Mouse (Mus musculus) mouse embryonic stem cell (cell line): ENCODE results near the gene Ptprg.

Experiments used
- in situ Hi-C, 2 experiments: fragments of 300-500 bp; cut with MboI; formaldehyde crosslinking; loops; 1 replicate in 1 of 2; 3 replicates in 1 of 2; pipeline ENCODE4 v1.14.3; 2019 to 2020; ENCODE audit warnings: low sequenced_read_pairs in 2 of 2, low pct_unique_long_range_greater_than_20kb in 1 of 2, mixed read lengths in 1 of 2; ENCODE audit not compliant: unreplicated experiment in 1 of 2

Ptprg gene

DNA sequence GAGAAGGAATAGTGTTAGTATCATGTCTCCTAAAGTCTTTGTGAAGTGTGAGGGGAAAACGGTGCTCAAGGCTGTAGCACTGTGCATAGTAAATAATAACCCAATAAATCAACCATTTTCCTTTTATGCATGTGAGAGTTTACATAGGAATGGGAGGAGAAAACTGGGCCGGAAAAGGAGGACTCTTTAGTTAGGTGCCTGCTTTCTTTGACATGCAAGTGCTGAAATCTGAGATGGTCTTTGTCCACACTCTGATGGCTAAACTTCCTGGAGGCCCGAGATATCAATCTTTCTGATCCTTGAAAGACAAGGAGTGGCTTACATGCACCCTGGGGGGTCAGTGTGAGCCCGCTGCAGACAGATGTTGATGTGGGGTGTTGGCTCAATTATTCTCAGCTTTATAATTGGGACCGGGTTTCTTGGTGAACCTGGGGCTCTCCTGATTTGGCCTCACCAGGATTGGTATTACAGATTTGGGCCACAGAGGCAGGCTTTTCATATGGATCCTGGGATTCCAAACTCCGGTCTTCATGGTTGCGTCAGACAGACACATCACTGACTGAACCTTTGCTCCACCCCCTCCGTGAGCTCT, 7.4 kb downstream of the Ptprg start:
- in situ Hi-C loops = loop anchor here (25.0 kb wide), 3 partner anchors 427 to 577 kb away; no protein-coding TSS in a partner anchor

DNA sequence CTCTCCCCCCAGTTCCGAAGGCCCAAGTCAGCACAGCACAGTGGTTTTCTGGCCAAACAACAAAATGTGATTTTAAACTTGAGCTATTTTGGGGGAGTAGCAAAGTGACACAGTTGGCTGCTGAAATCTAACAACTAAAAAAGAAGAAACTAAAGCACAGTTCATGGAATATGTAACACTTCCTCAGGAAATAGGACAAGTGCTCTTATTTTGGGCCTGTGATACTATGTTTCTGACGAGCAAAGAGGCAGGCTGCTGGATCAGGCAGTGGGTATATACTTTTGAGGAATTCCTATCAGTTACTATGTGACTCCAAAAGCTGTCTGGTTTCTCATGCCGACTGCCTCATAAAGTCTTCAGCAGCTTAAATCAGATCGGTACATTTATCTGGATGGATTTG, 8.1 kb downstream of the Ptprg start:
- in situ Hi-C loops = loop anchor here (25.0 kb wide), 3 partner anchors 426 to 576 kb away; no protein-coding TSS in a partner anchor

DNA sequence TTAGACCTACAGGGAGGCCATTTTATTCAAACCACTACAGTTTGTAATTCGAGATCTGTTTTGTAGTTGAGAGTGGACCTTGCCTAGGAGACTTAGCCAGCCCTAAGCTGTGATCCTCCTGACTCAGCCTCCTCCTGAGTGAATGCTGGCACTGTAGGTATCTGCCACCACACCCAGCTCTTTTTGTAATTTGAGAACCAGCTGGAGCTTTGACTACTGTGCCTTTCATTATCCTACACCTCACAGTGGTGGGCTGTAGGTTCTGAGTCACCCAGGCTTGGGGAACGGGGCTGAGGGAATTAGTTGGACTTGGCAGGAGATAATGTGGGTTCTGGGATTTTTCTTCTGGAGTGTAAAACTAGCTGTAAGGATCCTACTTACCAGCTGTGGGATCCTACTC, 9.5 kb downstream of the Ptprg start:
- in situ Hi-C loops = loop anchor here (25.0 kb wide), 3 partner anchors 424 to 574 kb away; no protein-coding TSS in a partner anchor

DNA sequence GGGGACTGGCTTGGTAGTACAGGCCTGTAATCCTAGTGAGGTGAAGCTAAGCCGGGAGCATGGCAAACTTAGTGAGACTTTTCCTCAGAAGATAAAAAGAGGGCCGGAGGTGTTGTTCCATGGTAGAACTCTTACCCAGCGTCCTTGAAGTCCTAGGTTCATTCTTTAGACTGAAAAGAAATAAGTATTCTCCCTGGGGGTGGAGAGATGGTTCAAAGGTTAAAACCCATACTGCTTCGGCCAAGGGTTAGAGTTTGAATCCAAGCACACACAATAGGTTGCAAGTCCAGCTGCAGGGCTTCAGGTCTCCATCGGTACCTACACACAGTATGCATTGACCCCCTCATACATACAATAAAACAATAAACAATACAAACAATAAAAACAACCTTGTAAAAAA, 10.3 kb downstream of the Ptprg start:
- in situ Hi-C loops = loop anchor here (25.0 kb wide), 3 partner anchors 424 to 574 kb away; no protein-coding TSS in a partner anchor

DNA sequence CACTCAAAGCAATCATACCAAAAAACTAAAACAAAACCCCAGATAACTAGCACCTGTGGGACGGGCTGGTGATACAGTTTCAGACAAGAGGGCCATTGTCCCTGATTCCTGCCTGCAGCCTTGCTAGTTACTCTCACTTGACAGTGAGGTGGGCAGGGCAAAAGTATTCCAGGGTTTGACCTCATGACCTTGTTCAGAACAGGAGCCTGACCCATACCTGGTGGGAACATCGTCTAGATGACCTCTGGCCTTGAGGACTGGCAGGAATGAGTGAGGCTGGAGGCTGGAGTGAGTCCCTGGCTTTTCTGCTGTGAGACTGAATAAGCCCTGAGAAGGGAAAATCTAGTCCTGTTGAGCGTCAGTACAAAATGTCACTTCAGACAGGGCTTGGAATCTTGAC, 11.1 kb downstream of the Ptprg start:
- in situ Hi-C loops = loop anchor here (25.0 kb wide), 3 partner anchors 423 to 573 kb away; no protein-coding TSS in a partner anchor

DNA sequence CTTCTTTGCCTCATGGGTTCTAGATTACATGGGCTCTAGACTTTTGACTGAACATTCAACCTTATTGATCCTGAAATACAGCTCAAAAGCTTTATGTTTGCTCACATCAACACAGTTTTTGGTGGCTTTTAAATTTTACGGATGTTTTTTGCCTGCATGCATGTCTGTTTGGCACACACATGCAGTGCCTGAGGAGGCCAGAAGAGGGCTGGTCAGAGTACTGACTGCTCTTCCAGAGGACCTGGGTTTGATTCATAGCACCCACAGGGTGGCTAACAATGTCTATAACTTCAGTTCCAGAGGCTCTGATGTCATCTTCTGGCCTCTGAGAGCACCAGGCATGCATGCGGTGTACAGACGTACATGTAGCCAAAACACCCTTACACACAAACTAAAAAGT, 12.0 kb downstream of the Ptprg start:
- in situ Hi-C loops = loop anchor here (25.0 kb wide), 3 partner anchors 422 to 572 kb away; no protein-coding TSS in a partner anchor

DNA sequence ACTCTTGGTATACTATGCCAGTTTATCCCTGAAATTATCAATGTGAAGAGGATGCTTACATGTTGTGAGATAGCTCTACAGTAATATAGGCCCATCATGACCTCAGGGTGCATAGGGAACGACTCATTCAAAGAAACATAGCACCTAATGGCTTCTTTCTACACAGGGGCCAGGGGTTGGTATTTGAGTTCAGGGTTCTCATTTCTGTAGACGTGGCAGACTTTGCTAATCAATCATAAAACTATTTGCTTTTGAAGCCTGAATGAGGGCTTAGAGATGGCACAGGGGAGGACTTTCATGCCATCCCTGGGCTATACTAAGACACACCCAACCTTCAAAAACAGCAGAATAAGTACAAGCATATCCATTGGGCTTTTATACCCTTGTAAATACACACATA, 16.4 kb downstream of the Ptprg start:
- in situ Hi-C loops = loop anchor here (25.0 kb wide), 3 partner anchors 418 to 568 kb away; no protein-coding TSS in a partner anchor

DNA sequence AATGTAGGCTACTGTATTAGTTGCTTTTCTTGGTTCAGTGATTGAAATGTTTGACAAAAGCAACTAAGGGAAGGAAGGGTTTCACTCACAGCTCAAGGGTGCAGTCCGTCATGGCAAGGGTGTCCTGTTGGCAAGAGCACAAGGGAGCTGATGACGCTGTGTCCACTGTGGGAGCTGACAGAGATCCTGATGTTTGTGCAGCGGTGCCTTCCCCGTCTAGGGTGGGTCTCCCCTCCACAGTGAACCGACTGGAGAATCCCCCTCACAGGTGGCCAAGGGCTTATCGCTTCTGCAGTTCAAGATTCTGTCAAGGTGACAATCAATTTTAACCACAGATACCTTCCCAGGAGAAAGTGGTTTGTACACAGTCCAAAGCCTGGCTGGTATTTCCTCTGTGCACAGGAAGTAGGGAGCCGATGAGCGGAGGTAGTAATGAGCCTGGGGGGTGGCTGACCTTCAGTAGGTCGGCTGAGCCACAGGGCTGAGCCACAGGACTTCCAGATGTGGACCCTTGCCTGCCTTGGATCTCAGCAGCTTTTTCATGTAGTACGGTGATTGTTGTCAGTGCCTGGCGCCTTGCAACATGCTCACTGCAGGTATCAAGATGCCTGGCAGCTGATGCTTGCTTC, 18.5 kb downstream of the Ptprg start:
- in situ Hi-C loops = loop anchor here (25.0 kb wide), 3 partner anchors 415 to 565 kb away; no protein-coding TSS in a partner anchor

DNA sequence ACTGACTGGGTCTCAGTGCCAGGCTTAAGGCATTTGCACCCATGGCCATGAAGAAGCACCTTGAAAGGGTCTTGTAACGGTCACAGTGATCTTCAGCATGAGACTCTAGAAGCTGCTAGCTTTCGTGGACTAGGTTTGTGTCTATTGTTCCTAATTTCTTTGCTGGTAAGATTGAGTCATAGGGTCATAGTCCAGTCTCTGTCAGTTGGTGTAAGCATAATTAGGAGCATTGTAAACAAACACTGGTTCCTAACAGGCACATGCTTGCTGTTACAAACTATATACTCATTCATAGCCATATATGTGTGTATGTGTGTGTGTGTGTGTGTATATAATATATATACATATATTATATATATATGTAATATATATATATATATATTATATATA, 19.1 kb downstream of the Ptprg start:
- in situ Hi-C loops = loop anchor here (25.0 kb wide), 3 partner anchors 415 to 565 kb away; no protein-coding TSS in a partner anchor

DNA sequence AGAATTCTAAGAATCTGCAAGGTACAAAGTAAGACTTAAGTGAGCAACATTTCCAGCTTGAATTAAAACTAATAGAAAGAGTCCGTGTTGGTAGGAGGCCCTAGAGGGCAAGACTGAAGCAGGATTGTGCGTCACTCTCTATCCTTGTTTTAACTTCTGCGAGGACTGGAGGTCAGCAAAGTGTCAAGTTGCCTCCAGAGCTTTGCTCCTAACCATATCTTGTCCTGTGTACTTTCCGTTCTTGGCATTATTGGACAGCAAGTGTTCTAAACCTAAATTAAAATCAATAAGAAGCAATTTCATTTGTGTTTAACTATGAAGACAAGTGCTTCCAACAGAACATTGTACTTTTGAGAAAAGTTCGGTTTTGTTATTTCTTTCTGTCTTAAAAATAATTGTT, 20.4 kb downstream of the Ptprg start:
- in situ Hi-C loops = loop anchor here (25.0 kb wide), 3 partner anchors 414 to 564 kb away; no protein-coding TSS in a partner anchor

DNA sequence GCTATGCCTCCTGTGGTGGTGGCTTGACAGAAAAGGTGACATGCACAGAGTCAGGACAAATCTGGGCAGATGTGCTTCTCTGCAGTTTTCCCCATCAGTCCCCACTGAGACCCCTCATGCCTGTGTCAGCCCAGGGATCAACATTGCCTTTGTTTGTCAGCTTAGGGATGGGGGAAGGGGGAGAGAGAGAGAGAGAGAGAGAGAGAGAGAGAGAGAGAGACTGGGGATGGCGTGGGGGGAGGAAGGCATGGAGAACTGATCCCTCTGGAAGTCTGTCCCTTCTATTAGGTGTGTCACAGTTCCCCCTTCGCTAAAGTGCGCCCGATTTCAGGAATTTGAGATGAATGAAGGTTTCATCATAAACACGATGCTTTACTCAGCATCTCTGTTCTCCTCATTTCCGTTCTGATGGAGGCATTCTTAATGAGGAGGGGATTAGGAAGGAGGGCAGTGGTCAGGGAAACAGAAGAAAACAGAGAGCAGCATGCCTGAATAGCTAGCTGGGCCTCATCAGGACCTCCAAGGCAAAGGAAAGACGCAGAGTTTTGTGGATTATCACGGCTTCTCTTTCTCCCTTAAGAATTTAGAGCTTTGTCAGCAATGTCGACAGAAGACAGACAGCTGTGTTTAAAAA, 24.1 kb downstream of the Ptprg start:
- in situ Hi-C loops = no loop called here

DNA sequence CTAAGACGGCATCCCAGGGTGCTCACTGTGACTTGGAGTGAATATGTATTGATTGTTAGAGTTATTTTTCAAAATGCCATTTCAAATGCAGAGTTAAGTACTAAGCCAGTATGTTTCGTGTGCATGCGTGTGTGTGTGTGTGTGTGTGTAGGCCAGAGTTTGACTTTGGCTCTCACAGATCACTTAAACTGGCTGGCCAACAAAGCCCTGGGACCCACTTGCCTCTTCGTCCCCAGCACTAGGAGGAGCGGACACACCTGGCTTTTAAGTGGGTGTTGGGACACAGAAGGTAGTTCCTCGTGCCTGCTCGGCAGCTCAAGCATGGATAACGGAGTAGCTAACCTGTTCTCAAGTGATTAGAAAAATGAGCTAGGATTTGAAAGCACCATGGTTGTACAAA, 24.6 kb downstream of the Ptprg start:
- in situ Hi-C loops = no loop called here

DNA sequence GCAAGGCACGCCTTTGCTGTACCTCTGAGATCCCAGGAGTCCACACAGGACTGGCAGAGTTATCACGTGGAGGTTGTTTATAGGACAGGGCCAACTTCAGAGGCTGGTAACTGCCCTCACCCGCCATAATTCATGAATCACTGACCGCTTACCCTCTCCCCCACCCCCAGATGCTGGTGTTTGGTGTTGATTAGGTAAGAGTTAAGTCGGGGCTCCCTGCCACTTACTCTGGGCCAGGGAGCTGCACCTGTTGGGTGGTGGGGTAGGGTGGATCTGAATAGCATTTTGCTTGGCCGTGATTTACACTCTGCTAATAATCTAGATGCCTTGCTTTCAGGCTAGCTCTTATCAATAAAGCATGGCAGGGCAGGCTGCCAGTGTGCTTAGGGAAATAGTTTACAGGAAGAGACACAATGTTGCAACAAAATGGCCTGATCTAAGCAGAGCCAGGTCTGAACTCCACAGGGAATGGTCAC, 25.2 kb downstream of the Ptprg start:
- in situ Hi-C loops = no loop called here

DNA sequence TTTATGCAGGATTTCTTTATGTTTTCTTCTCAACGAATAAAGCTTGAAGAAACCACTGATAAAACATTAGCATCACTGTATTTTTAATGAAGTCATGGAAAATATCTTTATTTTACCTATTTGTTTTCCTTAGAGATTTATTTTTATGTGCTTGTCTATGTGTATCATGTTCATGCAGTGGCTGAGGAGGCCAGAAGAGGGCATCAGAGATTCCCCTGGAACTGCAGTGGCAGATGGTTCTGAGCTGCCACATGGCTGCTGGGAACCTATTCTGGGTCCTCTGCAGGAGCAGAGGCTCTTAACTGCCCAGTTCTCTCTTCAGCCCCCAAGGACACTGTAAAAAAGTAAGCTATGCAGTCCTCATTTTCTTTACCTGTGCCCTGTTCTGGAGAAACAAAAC, 26.6 kb downstream of the Ptprg start:
- in situ Hi-C loops = no loop called here

DNA sequence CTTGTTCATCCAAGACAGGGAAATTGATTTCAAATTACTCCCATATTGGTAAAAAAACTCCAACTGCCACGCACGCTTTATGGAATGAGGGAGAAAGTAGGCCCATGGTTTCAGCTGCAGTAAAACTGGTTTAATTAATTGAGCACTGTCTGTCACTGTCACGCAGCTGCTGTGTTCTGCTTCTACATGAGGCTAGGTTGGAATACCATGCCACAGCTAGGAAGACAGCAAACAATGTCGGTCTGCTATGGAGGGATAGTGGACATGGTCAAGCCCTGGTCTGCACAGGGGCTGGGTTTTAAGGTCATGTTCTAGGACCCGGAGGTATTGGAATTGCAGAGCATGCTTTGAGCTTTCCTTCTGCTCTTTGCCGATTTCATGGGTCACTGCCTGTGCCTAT, 30.9 kb downstream of the Ptprg start:
- in situ Hi-C loops = no loop called here

DNA sequence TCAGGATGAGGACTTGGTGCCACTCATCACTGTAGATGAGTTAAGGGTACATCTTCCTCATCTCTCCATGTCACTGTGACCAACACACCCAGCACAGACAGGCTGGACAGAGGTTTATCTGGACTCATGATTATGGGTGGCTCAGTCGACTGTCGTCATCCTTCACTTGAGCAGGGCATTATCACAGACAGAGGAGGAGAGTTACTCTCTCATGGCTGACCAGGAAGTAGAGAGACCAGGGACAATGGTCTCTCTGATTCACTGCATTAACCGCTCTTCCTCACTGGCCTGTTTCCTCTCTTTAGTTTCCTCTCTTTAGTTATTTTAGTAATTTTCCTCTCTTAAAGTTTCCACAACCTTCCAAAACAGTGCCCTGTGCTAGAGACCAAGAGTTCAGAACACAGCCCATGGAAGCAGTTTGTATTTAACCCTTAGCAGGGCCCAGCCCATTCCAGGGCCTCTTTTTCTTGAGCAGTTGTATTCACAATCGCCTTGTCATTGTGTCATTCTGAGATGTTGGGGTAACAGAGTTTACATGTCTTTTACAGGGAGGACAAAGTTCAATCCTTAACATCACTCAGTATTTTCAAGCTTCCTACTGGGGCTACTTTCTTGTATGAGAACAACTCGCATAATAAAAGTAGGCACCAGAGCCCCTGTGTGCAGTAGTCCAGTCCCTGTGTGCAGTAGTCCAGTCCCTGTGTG, 31.7 kb downstream of the Ptprg start:
- in situ Hi-C loops = no loop called here

DNA sequence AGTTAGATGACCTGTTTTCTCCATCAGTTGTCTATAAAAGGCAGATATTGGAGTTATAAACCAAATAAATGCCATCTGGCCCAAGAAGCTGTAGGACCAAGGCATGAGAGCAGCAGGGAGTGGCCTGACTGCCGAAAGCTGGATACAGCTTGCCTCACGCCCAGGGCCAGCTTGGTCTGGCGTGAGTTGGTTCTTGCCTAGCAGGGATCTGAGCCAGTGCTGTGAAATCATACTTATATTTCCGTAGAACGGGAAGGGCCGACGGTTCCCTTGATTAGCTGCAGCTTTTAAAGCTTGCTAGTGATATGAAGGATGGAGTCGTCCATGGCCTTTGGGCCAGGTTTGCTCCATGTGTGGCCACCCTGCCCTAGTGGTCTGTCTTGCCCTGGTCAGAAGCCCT, 37.1 kb downstream of the Ptprg start:
- in situ Hi-C loops = no loop called here

DNA sequence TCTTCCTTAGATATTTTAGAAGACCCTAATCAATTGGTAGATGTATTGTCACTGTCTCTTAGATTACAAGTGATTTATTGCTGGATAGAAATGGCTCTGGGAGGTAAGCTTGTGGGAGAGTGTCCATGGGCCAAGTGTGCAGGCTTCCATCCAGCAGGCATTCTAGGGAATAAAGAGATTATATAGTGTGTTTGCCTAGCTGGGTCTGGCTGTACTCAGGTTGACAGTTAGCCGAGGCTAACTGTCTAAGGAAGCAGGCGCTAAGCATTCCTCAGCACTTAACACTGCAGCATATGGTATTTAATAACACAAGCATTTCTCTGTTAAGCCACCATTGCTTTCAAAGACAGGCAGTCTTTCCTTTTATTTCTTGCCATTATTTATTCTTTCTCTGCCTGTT, 39.3 kb downstream of the Ptprg start:
- in situ Hi-C loops = no loop called here

DNA sequence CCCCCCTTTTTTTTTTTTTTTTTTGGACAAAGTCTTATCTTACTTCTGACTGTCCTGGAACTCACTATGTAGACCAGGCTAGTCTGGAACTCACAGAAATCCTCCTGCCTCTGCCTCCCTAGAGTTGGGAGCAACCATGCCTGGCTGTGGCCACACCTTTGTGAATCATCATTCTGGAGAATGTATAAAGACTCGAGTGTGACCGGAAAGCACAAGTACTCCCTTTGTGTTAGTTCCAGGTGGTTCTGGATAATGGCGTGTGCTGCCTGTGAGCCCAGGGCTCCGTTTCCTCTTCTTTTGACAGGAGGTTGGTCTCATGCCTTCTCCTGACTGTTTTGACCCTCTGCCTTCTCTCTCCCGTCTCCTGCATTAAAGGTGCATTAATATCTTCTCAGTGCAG, 41.0 kb downstream of the Ptprg start:
- in situ Hi-C loops = no loop called here
